Mouse (Mus musculus): ENCODE measurements at regions not wholly inside any gene's neighbourhood (a gene's known extent, or its start where the extent isn't known, plus 50 kb on each side); places are given as distances from the start of the nearest gene placed in this dataset.

- no peaks in the 10 kb centered on the region for H3K4me1 ChIP-seq (ENCODE audit: control insufficient read depth, insufficient read depth)
- no peak overlapping the region for H3K9ac ChIP-seq (replicated peaks; ENCODE audit: low read depth, low read length)
- 45% methylated on average over 6 of the region's 6 CpGs for WGBS
- DNase-seq (ENCODE audit: low spot score), result no peak
- no peak overlapping the region for H3K27ac ChIP-seq (ENCODE audit: low read depth)
- no peaks in the 10 kb centered on the region for H3K27me3 ChIP-seq (ENCODE audit: control insufficient read depth, insufficient read depth, low read length)
- no peak for TF ChIP-seq EP300 (IDR thresholded peaks at IDR 0.05; ENCODE audit: low read depth)
- no peak for TF ChIP-seq CTCF (IDR thresholded peaks at IDR 0.05; ENCODE audit: low read depth)
- no peaks in the 10 kb centered on the region for H3K36me3 ChIP-seq (replicated peaks; ENCODE audit: control insufficient read depth, insufficient read depth, low read length)
- no peak for ATAC-seq (ENCODE audit: insufficient read depth, low read depth)
- no peak overlapping the region for H3K4me2 ChIP-seq (ENCODE audit: low read depth, low read length)
- H3K4me3 ChIP-seq (ENCODE audit: low read depth, low read length), result no peak overlapping the region
- H3K9me3 ChIP-seq (replicated peaks; ENCODE audit: control insufficient read depth, low read length), result no peaks in the 10 kb centered on the region
Observed at GRCm38 (mm10) chr3:57972469-57973245, 124.8 kb upstream of the Pfn2 start.

- no peak for DNase-seq (ENCODE audit: low spot score)
Observed at GRCm38 (mm10) chr3:57973546-57973945, 125.7 kb upstream of the Pfn2 start.

GRCm38 (mm10) chr3:57975379-57975778 lies 127.5 kb upstream of the Pfn2 start:
- Histone ChIP-seq H3K4me1 (ENCODE audit: control insufficient read depth, insufficient read depth) (no peaks in the 10 kb centered on the region), H3K9ac (replicated peaks; ENCODE audit: low read depth, low read length) (no peak overlapping the region), H3K9me3 (replicated peaks; ENCODE audit: control insufficient read depth, low read length) (no peaks in the 10 kb centered on the region), H3K27me3 (ENCODE audit: control insufficient read depth, insufficient read depth, low read length) (no peaks in the 10 kb centered on the region), H3K4me2 (ENCODE audit: low read depth, low read length) (no peak overlapping the region), H3K4me3 (ENCODE audit: low read depth, low read length) (no peak overlapping the region), H3K36me3 (replicated peaks; ENCODE audit: control insufficient read depth, insufficient read depth, low read length) (no peaks in the 10 kb centered on the region), H3K27ac (ENCODE audit: low read depth) (no peak overlapping the region)
- TF ChIP-seq EP300 (IDR thresholded peaks at IDR 0.05; ENCODE audit: low read depth) (no peak), CTCF (IDR thresholded peaks at IDR 0.05; ENCODE audit: low read depth) (no peak)
- no peak for ATAC-seq (ENCODE audit: insufficient read depth, low read depth)
- WGBS, result 40% methylated on average over 5 of the region's 5 CpGs
- no peak for DNase-seq (ENCODE audit: low spot score)

More at GRCm38 (mm10) chr3:57973546-57973945, 125.7 kb upstream of the Pfn2 start:
- H3K9me3 ChIP-seq (replicated peaks; ENCODE audit: control insufficient read depth, low read length), result no peaks in the 10 kb centered on the region
- H3K4me3 ChIP-seq (ENCODE audit: low read depth, low read length), result no peak overlapping the region
- no peaks in the 10 kb centered on the region for H3K36me3 ChIP-seq (replicated peaks; ENCODE audit: control insufficient read depth, insufficient read depth, low read length)
- no peak overlapping the region for H3K9ac ChIP-seq (replicated peaks; ENCODE audit: low read depth, low read length)
- 83% methylated on average over 3 of the region's 3 CpGs for WGBS
- H3K27ac ChIP-seq (ENCODE audit: low read depth), result no peak overlapping the region
- no peaks in the 10 kb centered on the region for H3K4me1 ChIP-seq (ENCODE audit: control insufficient read depth, insufficient read depth)
- ATAC-seq (ENCODE audit: insufficient read depth, low read depth), result no peak
- no peaks in the 10 kb centered on the region for H3K27me3 ChIP-seq (ENCODE audit: control insufficient read depth, insufficient read depth, low read length)
- H3K4me2 ChIP-seq (ENCODE audit: low read depth, low read length), result no peak overlapping the region
- TF ChIP-seq CTCF (IDR thresholded peaks at IDR 0.05; ENCODE audit: low read depth), result no peak
- TF ChIP-seq EP300 (IDR thresholded peaks at IDR 0.05; ENCODE audit: low read depth), result no peak

GRCm38 (mm10) chr3:57976640-57977229 lies 128.9 kb upstream of the Pfn2 start:
- no peak for TF ChIP-seq EP300 (IDR thresholded peaks at IDR 0.05; ENCODE audit: low read depth)
- TF ChIP-seq CTCF (IDR thresholded peaks at IDR 0.05; ENCODE audit: low read depth), result no peak
- Histone ChIP-seq H3K27ac (ENCODE audit: low read depth) (no peak overlapping the region), H3K4me1 (ENCODE audit: control insufficient read depth, insufficient read depth) (no peaks in the 10 kb centered on the region), H3K9me3 (replicated peaks; ENCODE audit: control insufficient read depth, low read length) (no peaks in the 10 kb centered on the region), H3K4me2 (ENCODE audit: low read depth, low read length) (no peak overlapping the region), H3K36me3 (replicated peaks; ENCODE audit: control insufficient read depth, insufficient read depth, low read length) (no peaks in the 10 kb centered on the region), H3K9ac (replicated peaks; ENCODE audit: low read depth, low read length) (no peak overlapping the region), H3K4me3 (ENCODE audit: low read depth, low read length) (no peak overlapping the region), H3K27me3 (ENCODE audit: control insufficient read depth, insufficient read depth, low read length) (no peaks in the 10 kb centered on the region)
- ATAC-seq (ENCODE audit: insufficient read depth, low read depth) (no peak), DNase-seq (ENCODE audit: low spot score) (no peak)
- WGBS, result 87% methylated on average over 5 of the region's 5 CpGs

GRCm38 (mm10) chr3:57988175-57988574 lies 140.3 kb upstream of the Pfn2 start:
- no peak overlapping the region for H3K4me3 ChIP-seq (ENCODE audit: low read depth, low read length)
- H3K27me3 ChIP-seq (ENCODE audit: control insufficient read depth, insufficient read depth, low read length), result no peaks in the 10 kb centered on the region
- DNase-seq (ENCODE audit: low spot score) (no peak), ATAC-seq (ENCODE audit: insufficient read depth, low read depth) (no peak)
- 81% methylated on average over 3 of the region's 3 CpGs for WGBS
- TF ChIP-seq CTCF (IDR thresholded peaks at IDR 0.05; ENCODE audit: low read depth), result no peak
- no peak for TF ChIP-seq EP300 (IDR thresholded peaks at IDR 0.05; ENCODE audit: low read depth)
- H3K27ac ChIP-seq (ENCODE audit: low read depth), result no peak overlapping the region
- no peak overlapping the region for H3K4me2 ChIP-seq (ENCODE audit: low read depth, low read length)
- H3K9ac ChIP-seq (replicated peaks; ENCODE audit: low read depth, low read length), result no peak overlapping the region
- H3K9me3 ChIP-seq (replicated peaks; ENCODE audit: control insufficient read depth, low read length), result no peaks in the 10 kb centered on the region
- no peaks in the 10 kb centered on the region for H3K4me1 ChIP-seq (ENCODE audit: control insufficient read depth, insufficient read depth)
- H3K36me3 ChIP-seq (replicated peaks; ENCODE audit: control insufficient read depth, insufficient read depth, low read length), result no peaks in the 10 kb centered on the region

Measured in heart, postnatal 0 days (tissue).